Mouse (Mus musculus): Measurements from ENCODE around the gene Zfp428. TPM values are rescaled to one million over a fixed set of nuclear protein-coding genes. Genes with fewer than 3 reads are reported as not detected.

Gene Zfp428
- polyA plus RNA-seq, 1 experiment from 2014 or later, result 336 TPM

Other genes starting within 250 kb of the Zfp428 start
- gene Zfp93, start 236.6 kb upstream of the Zfp428 start, polyA plus RNA-seq (2015; fragmentation: Nextera tagmentation; extraction: Ambion mirVana), result 8.3 and 9.6 TPM in 2 replicates
- 47.2 and 48.6 TPM in 2 replicates for gene Zfp61, start 205.8 kb upstream of the Zfp428 start, polyA plus RNA-seq (2015; fragmentation: Nextera tagmentation; extraction: Ambion mirVana)
- 23.6 and 24.5 TPM in 2 replicates for gene Zfp94, start 190.3 kb upstream of the Zfp428 start, polyA plus RNA-seq (2015; fragmentation: Nextera tagmentation; extraction: Ambion mirVana)
- gene Tescl, start 173.1 kb upstream of the Zfp428 start, polyA plus RNA-seq (2015; fragmentation: Nextera tagmentation; extraction: Ambion mirVana), result 0.48 TPM in 1 of 2 replicates, not detected in the other
- gene Lypd5, start 157.8 kb upstream of the Zfp428 start, polyA plus RNA-seq (2015; fragmentation: Nextera tagmentation; extraction: Ambion mirVana), result not detected in 2 replicates
- 0.92 and 1.1 TPM in 2 replicates for gene Kcnn4, start 136.7 kb upstream of the Zfp428 start, polyA plus RNA-seq (2015; fragmentation: Nextera tagmentation; extraction: Ambion mirVana)
- 38.4 and 40.3 TPM in 2 replicates for gene Smg9, start 107.4 kb upstream of the Zfp428 start, polyA plus RNA-seq (2015; fragmentation: Nextera tagmentation; extraction: Ambion mirVana)
- not detected in 2 replicates for gene Irgc1, start 54.7 kb upstream of the Zfp428 start, polyA plus RNA-seq (2015; fragmentation: Nextera tagmentation; extraction: Ambion mirVana)
- 1.6 and 1.9 TPM in 2 replicates for gene Plaur, start 44.5 kb upstream of the Zfp428 start, polyA plus RNA-seq (2015; fragmentation: Nextera tagmentation; extraction: Ambion mirVana)
- 79.2 and 81.1 TPM in 2 replicates for gene Cadm4, start 25.0 kb upstream of the Zfp428 start, polyA plus RNA-seq (2015; fragmentation: Nextera tagmentation; extraction: Ambion mirVana)
- gene AC161166.1, start 5.4 kb downstream of the Zfp428 start, polyA plus RNA-seq (2015; fragmentation: Nextera tagmentation; extraction: Ambion mirVana), result 2.1 and 2.2 TPM in 2 replicates
- gene Irgq, start 23.7 kb downstream of the Zfp428 start, polyA plus RNA-seq (2015; fragmentation: Nextera tagmentation; extraction: Ambion mirVana), result 31.8 and 33.2 TPM in 2 replicates
- not detected in 2 replicates for gene Pinlyp, start 39.1 kb downstream of the Zfp428 start, polyA plus RNA-seq (2015; fragmentation: Nextera tagmentation; extraction: Ambion mirVana)
- 67.1 and 76.5 TPM in 2 replicates for gene Xrcc1, start 39.3 kb downstream of the Zfp428 start, polyA plus RNA-seq (2015; fragmentation: Nextera tagmentation; extraction: Ambion mirVana)
- 25.4 and 25.8 TPM in 2 replicates for gene Ethe1, start 80.5 kb downstream of the Zfp428 start, polyA plus RNA-seq (2015; fragmentation: Nextera tagmentation; extraction: Ambion mirVana)
- 16.3 and 18.1 TPM in 2 replicates for gene Zfp575, start 80.6 kb downstream of the Zfp428 start, polyA plus RNA-seq (2015; fragmentation: Nextera tagmentation; extraction: Ambion mirVana)
- gene Phldb3, start 103.8 kb downstream of the Zfp428 start, polyA plus RNA-seq (2015; fragmentation: Nextera tagmentation; extraction: Ambion mirVana), result not detected in 2 replicates
- 0.31 and 0.49 TPM in 2 replicates for gene Lypd3, start 129.5 kb downstream of the Zfp428 start, polyA plus RNA-seq (2015; fragmentation: Nextera tagmentation; extraction: Ambion mirVana)
- 0.17 TPM in 1 of 2 replicates, not detected in the other for gene Tex101, start 169.7 kb downstream of the Zfp428 start, polyA plus RNA-seq (2015; fragmentation: Nextera tagmentation; extraction: Ambion mirVana)
- not detected in 2 replicates for gene BC049730, start 202.2 kb downstream of the Zfp428 start, polyA plus RNA-seq (2015; fragmentation: Nextera tagmentation; extraction: Ambion mirVana)
- gene Gm4763, start 219.9 kb downstream of the Zfp428 start, polyA plus RNA-seq (2015; fragmentation: Nextera tagmentation; extraction: Ambion mirVana), result not detected in 2 replicates

Measured in midbrain, embryonic 15.5 days (tissue).